Mouse (Mus musculus): ENCODE measurements around the gene Fntb.

The Fntb gene

DNA sequence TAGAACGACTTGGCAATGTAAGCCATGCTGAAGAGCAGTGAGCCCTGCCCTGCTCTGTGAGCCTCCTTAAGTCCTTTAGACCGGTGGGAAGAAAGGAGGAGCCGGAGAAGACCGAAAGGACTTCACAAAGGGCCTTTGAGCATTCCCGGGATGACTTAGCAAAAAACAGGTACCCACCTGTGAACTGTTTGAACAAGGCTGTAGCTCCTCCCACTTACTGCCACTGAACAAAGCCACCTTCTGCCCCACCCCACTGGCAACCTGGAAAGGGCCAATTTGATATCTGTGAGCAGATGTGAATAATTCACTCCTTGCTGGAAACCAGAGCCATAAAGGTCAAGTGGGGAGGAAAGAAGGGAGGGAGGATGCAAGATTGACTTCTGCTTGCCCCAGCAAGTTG is 30.0 kb downstream of the Fntb start, which contains the start of gene Gpx2:
TSS of gene Gpx2 (minus strand) at position 205 of the 400 bp plus-strand sequence.
- DNase-seq (ENCODE audit: low read depth, low spot score): no peak

- DNase-seq (ENCODE audit: low read depth, low spot score): no peak
Observed at GRCm38 (mm10) chr12:76796938-76797539, 31.6 kb downstream of the Fntb start.

DNA sequence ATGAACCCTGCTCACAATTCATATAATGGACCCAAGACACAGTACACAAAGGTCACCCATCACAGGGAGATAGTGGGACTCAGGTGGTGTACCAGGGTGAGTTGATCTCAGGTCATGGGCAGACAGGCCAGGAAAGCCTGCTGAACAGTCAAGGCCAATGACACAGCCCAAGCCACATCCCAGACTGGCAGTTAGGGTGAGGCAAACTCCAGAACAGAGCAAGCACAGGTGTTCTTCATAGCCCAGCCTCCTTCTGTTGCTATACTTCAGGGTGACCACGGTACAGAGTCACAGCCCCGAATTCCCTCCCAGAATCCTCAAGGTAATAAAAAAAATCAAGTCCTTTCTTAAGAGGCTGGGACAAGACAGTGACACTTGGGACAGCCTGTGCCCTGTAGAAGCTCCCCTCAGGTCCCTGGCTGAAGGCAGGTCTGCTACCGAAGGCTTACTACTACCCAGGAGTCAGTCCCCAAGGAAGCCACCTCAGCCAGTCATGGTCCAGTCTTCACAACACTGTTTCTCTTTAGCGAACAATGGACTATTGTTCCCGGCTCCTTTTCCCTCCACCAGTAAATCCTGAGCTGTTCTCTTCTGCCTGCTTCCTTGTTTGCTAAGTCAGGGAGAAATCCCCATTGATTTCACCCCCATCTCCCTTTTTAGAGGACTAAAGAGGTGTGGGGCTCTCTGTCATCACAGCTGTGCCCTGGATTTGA is 32.8 kb downstream of the Fntb start:
- no peak for DNase-seq (ENCODE audit: low read depth, low spot score)

- DNase-seq (ENCODE audit: low read depth, low spot score): no peak
Observed at GRCm38 (mm10) chr12:76803028-76803427, 37.6 kb downstream of the Fntb start.

DNA sequence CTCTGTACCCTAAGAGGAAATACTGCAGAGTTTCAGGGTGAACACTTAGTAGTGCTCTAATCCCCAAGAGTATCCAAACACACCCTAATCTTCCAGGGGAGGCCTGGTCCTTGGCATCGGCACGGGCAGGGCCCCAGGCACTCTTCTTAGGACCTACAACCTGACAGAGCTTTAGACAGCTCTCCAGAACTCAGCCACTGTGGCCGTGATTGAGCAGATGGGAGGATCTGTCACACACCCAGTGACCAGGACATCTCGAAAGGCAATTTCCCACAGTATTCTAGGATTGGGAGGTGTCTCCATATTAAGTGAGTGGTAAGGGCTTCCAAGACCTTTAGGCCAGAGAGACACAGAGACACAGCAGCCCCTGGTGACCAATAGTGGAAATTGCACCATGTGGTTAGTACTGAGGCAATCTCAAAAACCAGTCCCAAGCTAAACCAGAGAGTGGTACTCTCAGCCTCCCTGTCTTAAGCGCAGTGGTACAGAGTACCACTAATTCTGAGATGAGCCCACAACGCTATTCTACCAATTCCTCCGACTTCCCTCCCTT is 38.4 kb downstream of the Fntb start:
- DNase-seq (ENCODE audit: low read depth, low spot score): peak; percentile 59

DNA sequence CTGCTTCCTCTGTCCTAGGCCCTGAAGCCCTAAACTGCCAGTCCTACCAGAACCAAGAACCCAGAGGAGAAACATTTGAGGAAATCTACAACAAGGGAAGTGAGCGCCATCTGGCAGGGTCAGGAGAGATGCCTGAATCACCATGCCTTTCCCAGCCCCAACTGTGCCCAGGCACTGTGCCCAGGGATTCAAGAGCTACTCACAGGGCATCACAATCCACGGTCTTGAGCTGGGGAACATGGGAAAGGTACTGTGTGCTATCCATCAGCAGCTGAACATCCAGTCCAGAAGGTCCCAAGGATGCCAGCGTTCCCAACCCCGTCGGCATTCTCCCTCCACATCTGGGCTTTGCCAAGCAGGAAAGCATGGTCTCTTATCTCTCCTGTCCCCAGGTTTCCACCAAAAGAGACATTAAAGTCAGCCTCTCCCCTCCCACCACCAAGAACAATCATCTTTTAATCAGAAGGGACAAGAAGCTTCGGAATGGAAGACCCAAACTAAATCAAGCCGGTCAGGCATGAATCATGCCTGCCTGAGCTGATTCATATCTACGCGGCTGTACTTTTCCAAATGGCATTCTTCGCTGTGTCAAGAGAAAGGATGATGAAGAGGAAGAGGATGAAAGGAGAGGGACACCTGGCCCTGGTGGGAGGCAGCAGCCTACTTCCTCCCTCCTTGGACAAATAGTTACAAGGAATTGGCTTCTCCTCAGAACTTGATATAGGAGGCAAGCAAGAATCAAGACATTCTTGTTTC is 39.8 kb downstream of the Fntb start:
- no peak for DNase-seq (ENCODE audit: low read depth, low spot score)

GRCm38 (mm10) chr12:76807796-76808195 is 42.4 kb downstream of the Fntb start:
- no peak for DNase-seq (ENCODE audit: low read depth, low spot score)

DNA sequence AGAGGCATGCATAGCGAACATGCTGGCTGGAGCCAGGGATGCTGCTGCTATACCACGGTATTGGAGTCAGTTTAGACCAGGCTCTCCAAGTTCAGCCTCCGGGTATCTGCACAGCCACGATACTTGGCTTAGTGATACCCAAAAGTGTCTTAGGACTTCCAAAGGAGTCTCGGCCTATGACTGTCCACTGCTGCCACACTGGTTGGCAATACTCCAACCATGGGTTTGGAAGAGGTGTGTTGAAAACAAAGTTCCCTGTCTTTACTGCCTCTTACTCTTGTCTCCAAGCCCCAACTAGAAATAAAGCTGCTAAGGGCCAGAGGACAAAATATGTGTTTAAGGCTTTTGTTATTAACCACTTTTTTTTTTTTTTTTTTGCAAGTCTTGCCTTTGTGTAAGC is 45.1 kb downstream of the Fntb start:
- DNase-seq (ENCODE audit: low read depth, low spot score): no peak

DNA sequence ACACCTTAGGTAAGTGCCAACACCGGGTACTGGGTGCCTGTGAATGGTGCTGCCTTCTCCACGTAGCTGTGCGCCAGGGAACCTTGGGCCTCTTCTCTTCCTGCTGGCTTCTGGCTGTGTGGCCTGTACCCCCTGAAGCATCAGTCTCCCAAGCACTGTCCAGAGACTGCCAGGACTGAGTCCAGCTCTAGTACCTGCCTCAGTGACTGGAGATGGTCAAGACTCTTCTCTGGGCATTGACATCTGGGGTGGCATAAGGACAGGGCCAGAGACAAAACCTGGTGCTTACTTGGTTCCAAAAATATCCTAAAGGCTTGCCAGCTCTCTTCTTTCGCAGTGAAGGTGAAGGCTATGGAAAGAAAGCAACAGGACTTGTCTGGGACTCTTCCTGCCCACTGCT is 45.6 kb downstream of the Fntb start:
- DNase-seq (ENCODE audit: low read depth, low spot score): no peak

- DNase-seq (ENCODE audit: low read depth, low spot score): no peak
Observed at GRCm38 (mm10) chr12:76813543-76813942, 48.2 kb downstream of the Fntb start.

GRCm38 (mm10) chr12:76814120-76814519 is 48.7 kb downstream of the Fntb start:
- no peak for DNase-seq (ENCODE audit: low read depth, low spot score)

- DNase-seq (ENCODE audit: low read depth, low spot score): no peak
Observed at GRCm38 (mm10) chr12:76816720-76817119, 51.3 kb downstream of the Fntb start.

GRCm38 (mm10) chr12:76817176-76817575 is 51.8 kb downstream of the Fntb start:
- DNase-seq (ENCODE audit: low read depth, low spot score): no peak

- DNase-seq (ENCODE audit: low read depth, low spot score): no peak
Observed at GRCm38 (mm10) chr12:76818120-76818519, 52.7 kb downstream of the Fntb start.

- no peak for DNase-seq (ENCODE audit: low read depth, low spot score)
Observed at GRCm38 (mm10) chr12:76818908-76819307, 53.5 kb downstream of the Fntb start.

DNA sequence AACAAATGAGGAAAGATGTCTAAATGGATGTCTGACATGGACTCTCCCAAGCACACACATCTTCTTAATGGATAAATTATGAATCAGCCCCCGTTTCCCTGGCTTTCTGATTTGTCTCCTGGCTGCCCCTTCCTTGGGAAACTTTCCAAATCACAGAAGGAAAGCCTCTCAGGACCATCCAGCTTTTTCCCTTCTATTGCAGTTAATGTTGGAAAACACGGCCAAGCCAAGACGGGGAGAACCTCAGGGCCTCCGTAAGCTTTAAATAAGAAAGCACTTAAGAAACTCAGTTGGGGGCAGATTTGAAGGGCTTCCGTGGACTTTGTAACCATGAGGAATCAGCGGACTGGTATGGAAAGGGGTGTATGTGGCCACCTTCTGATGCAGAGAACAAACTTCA is 54.4 kb downstream of the Fntb start:
- no peak for DNase-seq (ENCODE audit: low read depth, low spot score)

DNA sequence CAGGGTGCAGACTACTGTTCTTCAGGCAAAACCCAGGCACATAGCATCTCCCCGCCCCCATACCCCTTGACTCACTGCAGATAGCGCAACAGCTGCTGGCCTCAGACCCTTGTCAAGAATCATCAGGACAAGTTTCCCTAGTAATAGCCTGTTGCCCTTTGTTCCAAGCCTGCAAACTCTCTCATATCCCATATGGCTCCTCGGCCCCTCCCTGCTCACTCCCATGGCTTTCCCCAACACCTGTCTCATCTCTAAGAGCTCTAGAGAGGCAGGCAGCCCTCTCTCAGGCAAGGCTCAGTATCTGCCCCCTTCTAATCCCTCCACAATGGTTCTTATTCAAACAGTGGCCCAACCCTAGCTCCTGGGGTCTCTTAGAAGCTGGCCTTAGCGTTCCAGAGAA is 55.2 kb downstream of the Fntb start:
- DNase-seq (ENCODE audit: low read depth, low spot score): peak; percentile 34

DNA sequence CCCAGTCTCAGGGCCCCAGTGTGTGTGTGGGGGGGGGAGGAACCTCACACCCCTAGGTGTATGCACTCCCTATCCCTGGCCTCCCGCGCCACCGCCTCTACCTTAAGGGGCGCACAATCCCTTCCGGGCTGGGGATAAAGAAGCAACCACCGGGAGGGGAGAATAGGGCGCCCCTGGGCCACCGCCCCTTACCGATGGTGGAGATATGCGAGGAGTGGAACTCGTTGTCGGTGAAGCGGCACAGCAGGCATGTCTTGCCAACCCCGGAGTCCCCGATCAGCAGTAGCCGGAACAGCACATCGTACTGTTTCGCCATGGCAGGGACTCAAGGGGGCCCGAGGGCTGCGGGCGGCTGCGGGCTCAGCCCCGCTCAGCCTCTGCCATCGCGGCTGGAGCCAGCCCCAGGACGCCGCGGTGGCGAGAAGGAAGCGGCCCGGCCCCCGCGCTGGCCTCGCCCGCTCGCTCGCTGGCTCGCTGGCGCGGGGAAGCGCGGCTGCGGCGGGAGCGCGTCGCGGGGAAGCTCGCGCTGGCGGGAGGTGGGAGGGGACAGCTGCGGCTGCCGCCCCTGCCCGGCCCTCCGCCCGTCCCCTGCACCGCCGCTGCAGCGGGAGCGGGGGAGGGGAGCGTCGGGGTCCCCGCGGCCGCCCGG is 56.7 kb downstream of the Fntb start:
- no peak for DNase-seq (ENCODE audit: low read depth, low spot score)

GRCm38 (mm10) chr12:76822651-76823041 is 57.3 kb downstream of the Fntb start, which contains the start of gene Rab15:
Gene Rab15 (minus strand): TSS chr12:76822908.
- no peak for DNase-seq (ENCODE audit: low read depth, low spot score)

GRCm38 (mm10) chr12:76825283-76825682 is 59.9 kb downstream of the Fntb start:
- DNase-seq (ENCODE audit: low read depth, low spot score): no peak

DNA sequence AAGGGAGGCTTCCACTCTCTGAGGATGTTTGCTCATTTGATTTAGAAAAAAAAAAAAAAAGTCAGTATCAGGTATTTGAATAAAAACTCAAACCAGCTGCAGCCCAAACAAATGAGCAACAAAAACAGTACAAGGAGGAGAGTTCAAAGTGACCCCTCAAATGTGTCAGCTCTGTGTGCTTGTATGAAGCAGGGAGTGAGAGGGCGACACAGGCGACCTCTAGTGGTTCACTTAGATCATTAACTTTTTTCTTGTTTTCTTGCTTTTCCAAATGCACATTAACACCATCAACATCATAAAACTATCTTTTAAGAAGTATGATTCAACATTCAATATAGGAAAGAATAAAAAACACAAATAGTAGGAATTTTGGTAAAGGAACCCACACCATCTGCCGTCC is 67.3 kb downstream of the Fntb start:
- peak; percentile 59 for DNase-seq (ENCODE audit: low read depth, low spot score)

Data from mesoderm, embryonic 11.5 days (tissue).